Mouse (Mus musculus): ENCODE data around the gene Gm14496. TPM values are rescaled to one million over a fixed set of nuclear protein-coding genes. Genes with fewer than 3 reads are reported as not detected.
"Not testable (repeated sequence)": the region's sequence is repeated elsewhere in the genome, so short reads cannot be mapped to it uniquely, and the experiment has no call there.

The Gm14496 gene
- not detected in 2 replicates for polyA plus RNA-seq (2012)

GRCm38 (mm10) chr2:181990829-181991228, at the start of gene Gm14496:
Gm14496 (plus strand) TSS chr2:181991129.
- no peaks in the 10 kb centered on the region for H3K36me3 ChIP-seq (ENCODE audit: control insufficient read depth)
- H3K4me1 ChIP-seq (ENCODE audit: control insufficient read depth): no peaks in the 10 kb centered on the region
- no peaks in the 10 kb centered on the region for H3K27me3 ChIP-seq (ENCODE audit: control insufficient read depth)
- no peak for TF ChIP-seq GATA1 (IDR thresholded peaks at IDR 0.05; ENCODE audit: low read length)
- TF ChIP-seq TAL1 (IDR thresholded peaks at IDR 0.05; ENCODE audit: low read length): no peak
- no peak within 1 kb of the TSS for H3K4me3 ChIP-seq (replicated peaks)
- no peaks in the 10 kb centered on the region for H3K9me3 ChIP-seq (ENCODE audit: control insufficient read depth, low read length)

- H3K9me3 ChIP-seq (ENCODE audit: control insufficient read depth, low read length); H3K36me3 ChIP-seq (ENCODE audit: control insufficient read depth): not testable (repeated sequence)
Measured at GRCm38 (mm10) chr2:181952747-181953680, 37.9 kb upstream of the Gm14496 start.

GRCm38 (mm10) chr2:181968395-181968794, 22.5 kb upstream of the Gm14496 start:
- Histone ChIP-seq H3K27me3 (ENCODE audit: control insufficient read depth) (no peaks in the 10 kb centered on the region), H3K4me1 (ENCODE audit: control insufficient read depth) (no peaks in the 10 kb centered on the region), H3K36me3 (ENCODE audit: control insufficient read depth) (no peaks in the 10 kb centered on the region), H3K9me3 (ENCODE audit: control insufficient read depth, low read length) (no peaks in the 10 kb centered on the region; the same call in 1 of the 2 replicates), H3K4me3 (replicated peaks) (no peak overlapping the region)
- TF ChIP-seq TAL1 (IDR thresholded peaks at IDR 0.05; ENCODE audit: low read length) (no peak), GATA1 (IDR thresholded peaks at IDR 0.05; ENCODE audit: low read length) (no peak)

More at GRCm38 (mm10) chr2:181952747-181953680, 37.9 kb upstream of the Gm14496 start:
- not testable (repeated sequence) for H3K4me3 ChIP-seq (replicated peaks); H3K27me3 ChIP-seq (ENCODE audit: control insufficient read depth); H3K4me1 ChIP-seq (ENCODE audit: control insufficient read depth)

GRCm38 (mm10) chr2:181969187-181969586, 21.7 kb upstream of the Gm14496 start:
- H3K27me3 ChIP-seq (ENCODE audit: control insufficient read depth): no peaks in the 10 kb centered on the region
- H3K9me3 ChIP-seq (ENCODE audit: control insufficient read depth, low read length): no peaks in the 10 kb centered on the region; the same call in 1 of the 2 replicates
- TF ChIP-seq GATA1 (IDR thresholded peaks at IDR 0.05; ENCODE audit: low read length): no peak
- no peak for TF ChIP-seq TAL1 (IDR thresholded peaks at IDR 0.05; ENCODE audit: low read length)
- no peaks in the 10 kb centered on the region for H3K4me1 ChIP-seq (ENCODE audit: control insufficient read depth)
- no peak overlapping the region for H3K4me3 ChIP-seq (replicated peaks)
- H3K36me3 ChIP-seq (ENCODE audit: control insufficient read depth): no peaks in the 10 kb centered on the region

GRCm38 (mm10) chr2:181981969-181982368, 9.0 kb upstream of the Gm14496 start:
- not testable (repeated sequence) for H3K4me3 ChIP-seq (replicated peaks); H3K36me3 ChIP-seq (ENCODE audit: control insufficient read depth); H3K27me3 ChIP-seq (ENCODE audit: control insufficient read depth); H3K9me3 ChIP-seq (ENCODE audit: control insufficient read depth, low read length); H3K4me1 ChIP-seq (ENCODE audit: control insufficient read depth)

Other genes with a start within 250 kb of the Gm14496 start
- gene Myt1, start 227.8 kb upstream of the Gm14496 start, polyA plus RNA-seq (2012): not detected in 2 replicates
- gene Pcmtd2, start 153.3 kb upstream of the Gm14496 start, polyA plus RNA-seq (2012): 1.3 and 1.5 TPM in 2 replicates
- gene Polr3k, start 126.8 kb upstream of the Gm14496 start, polyA plus RNA-seq (2012): 0.13 and 0.36 TPM in 2 replicates

All from erythroblast, embryonic 14.5 days (primary cell).